ENCODE assay signal across 19 mouse cellular contexts in genomic region chr16:74814386-74814785, GRCm38 (mm10).
"Had no signal": no experiment of that assay in that cellular context is flagged by ENCODE, and none has a peak within 500 bp of the region (broad histone marks: within the 10 kb centered on the region; RNA-seq: fewer than 3 reads in every experiment).

No protein-coding gene starts in this region.

- H3K27ac ChIP-seq: left cerebral cortex, adult 2 months; limb, embryonic 10.5 days; limb, embryonic 13.5 days; liver, embryonic 12.5 days; liver, embryonic 15.5 days; macrophage; midbrain, embryonic 13.5 days; stomach, embryonic 15.5 days had no signal

- H3K27me3 ChIP-seq: limb, embryonic 13.5 days; liver, embryonic 12.5 days; liver, embryonic 15.5 days; midbrain, embryonic 13.5 days; stomach, embryonic 15.5 days had no signal

- H3K4me2 ChIP-seq: limb, embryonic 13.5 days; liver, embryonic 12.5 days; liver, embryonic 15.5 days; midbrain, embryonic 13.5 days; stomach, embryonic 15.5 days had no signal

- H3K4me1 ChIP-seq: limb, embryonic 10.5 days; limb, embryonic 13.5 days; liver, embryonic 12.5 days; liver, embryonic 15.5 days; stomach, embryonic 15.5 days had no signal

- H3K36me3 ChIP-seq: limb, embryonic 10.5 days; limb, embryonic 13.5 days; liver, embryonic 12.5 days; liver, embryonic 15.5 days; midbrain, embryonic 13.5 days; stomach, embryonic 15.5 days had no signal

- H3K9ac ChIP-seq: limb, embryonic 13.5 days; liver, embryonic 12.5 days; liver, embryonic 15.5 days; midbrain, embryonic 13.5 days; stomach, embryonic 15.5 days had no signal

- H3K4me3 ChIP-seq: left cerebral cortex, adult 2 months; limb, embryonic 10.5 days; limb, embryonic 13.5 days; liver, embryonic 12.5 days; liver, embryonic 15.5 days; midbrain, embryonic 13.5 days; stomach, embryonic 15.5 days had no signal

- ATAC-seq: inflammation-experienced regulatory T-cells, adult 6 months; intestine, embryonic 16.5 days; liver, embryonic 12.5 days; midbrain, embryonic 13.5 days; midbrain, embryonic 16.5 days had no signal

- H3K9me3 ChIP-seq: limb, embryonic 10.5 days; limb, embryonic 13.5 days; liver, embryonic 12.5 days; liver, embryonic 15.5 days; midbrain, embryonic 13.5 days; stomach, embryonic 15.5 days had no signal

- DNase-seq: kidney, adult 2 months; kidney, postnatal 36 days; layer of hippocampus, postnatal 36 days; liver; lung, adult 18-20 months; right cerebral cortex, postnatal 25 days; spleen, adult 18-20 months; thymus, postnatal 25 days had no signal
